Mouse (Mus musculus) CH12.LX (cell line): ENCODE measurements at regions not wholly inside any gene's neighbourhood (a gene's known extent, or its start where the extent isn't known, plus 50 kb on each side); places are given as distances from the start of the nearest gene placed in this dataset.

Source experiments
- CTCF ChIP-seq, 2 experiments: IDR thresholded peaks in 1 of 2; conservative IDR thresholded peaks in 1 of 2; 2 replicates each; pipeline ENCODE4 v1.5.1; 2011 to 2012; ENCODE audit warnings: low read depth in 2 of 2, low read length in 2 of 2, improper control_type of control experiment in 1 of 2, inconsistent platforms in 1 of 2, mild to moderate bottlenecking in 1 of 2, moderate library complexity in 1 of 2
- E2F4 ChIP-seq: IDR thresholded peaks from 2 replicates; pipeline ENCODE4 v1.6.1; 2011; ENCODE audit warnings: low read depth, low read length, improper control_type of control experiment; ENCODE audit not compliant: insufficient replicate concordance
- EP300 ChIP-seq: IDR thresholded peaks from 2 replicates; pipeline ENCODE4 v1.6.1; 2011; ENCODE audit warnings: low read length, improper control_type of control experiment
- HCFC1 ChIP-seq: IDR thresholded peaks from 2 replicates; pipeline ENCODE4 v1.6.1; 2012; ENCODE audit warnings: low read depth, mild to moderate bottlenecking, inconsistent platforms, low read length, improper control_type of control experiment
- IRF4 ChIP-seq: IDR thresholded peaks from 2 replicates; pipeline ENCODE4 v1.6.1; 2014; ENCODE audit warnings: low read depth, mild to moderate bottlenecking, inconsistent platforms, low read length, improper control_type of control experiment
- MAX ChIP-seq: IDR thresholded peaks from 2 replicates; pipeline ENCODE4 v1.6.1; 2011; ENCODE audit warnings: low read length, improper control_type of control experiment
- MAZ ChIP-seq: IDR thresholded peaks from 2 replicates; pipeline ENCODE4 v1.6.1; 2012; ENCODE audit warnings: low read depth, mild to moderate bottlenecking, inconsistent platforms, low read length, improper control_type of control experiment, moderate library complexity
- NELFE ChIP-seq: IDR thresholded peaks from 2 replicates; pipeline ENCODE4 v1.6.1; 2011; ENCODE audit warnings: low read depth, low read length, improper control_type of control experiment
- POLR2A ChIP-seq: IDR thresholded peaks from 2 replicates; pipeline ENCODE4 v1.6.1; 2011; ENCODE audit warnings: low read depth, mild to moderate bottlenecking, improper control_type of control experiment, low read length
- TBP ChIP-seq: conservative IDR thresholded peaks from 2 replicates; pipeline ENCODE4 v1.6.1; 2011; ENCODE audit warnings: low read depth, low read length, improper control_type of control experiment
- USF1 ChIP-seq: IDR thresholded peaks from 2 replicates; pipeline ENCODE4 v1.6.1; 2014; ENCODE audit warnings: low read depth, mild to moderate bottlenecking, inconsistent platforms, low read length, improper control_type of control experiment
- USF2 ChIP-seq: conservative IDR thresholded peaks from 2 replicates; pipeline ENCODE4 v1.6.1; 2011; ENCODE audit warnings: low read depth, low read length, improper control_type of control experiment
- ZC3H11A ChIP-seq: IDR thresholded peaks from 2 replicates; pipeline ENCODE4 v1.6.1; 2012; ENCODE audit warnings: low read depth, mild to moderate bottlenecking, inconsistent platforms, low read length, improper control_type of control experiment
- ZMIZ1 ChIP-seq: IDR thresholded peaks from 2 replicates; pipeline ENCODE4 v1.6.1; 2012; ENCODE audit warnings: low read depth, mild to moderate bottlenecking, inconsistent platforms, low read length, improper control_type of control experiment

DNA sequence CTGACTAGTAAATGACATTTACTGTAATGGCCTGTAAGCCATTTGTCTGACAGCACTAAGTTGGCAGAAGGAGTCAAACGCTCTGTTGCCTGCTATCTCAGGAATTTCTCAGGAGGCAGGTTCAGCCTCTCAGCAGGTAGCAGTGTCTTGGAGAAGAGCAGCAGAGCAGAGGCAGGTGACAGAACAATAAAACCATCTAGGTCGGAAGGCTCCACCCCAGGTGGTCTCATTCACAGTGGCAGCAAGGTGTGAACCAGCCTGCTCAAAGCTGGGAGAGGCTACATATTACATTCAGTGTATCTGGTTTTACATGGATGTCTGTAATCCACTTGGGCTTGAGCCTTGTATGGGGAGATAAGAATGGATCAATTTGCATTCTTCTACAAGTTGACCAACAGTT is 194.9 kb upstream of the Dpp6 start:
- TF ChIP-seq CTCF (conservative IDR thresholded peaks at IDR 0.05 in 1 of 2, IDR thresholded peaks at IDR 0.05 in 1 of 2; ENCODE audit: low read depth in 2 of 2, low read length in 2 of 2): no peak
- no peak for TF ChIP-seq TBP
- TF ChIP-seq NELFE: no peak
- no peak for TF ChIP-seq POLR2A
- TF ChIP-seq MAZ: no peak
- TF ChIP-seq HCFC1: no peak
- no peak for TF ChIP-seq ZC3H11A
- no peak for TF ChIP-seq USF1
- no peak for TF ChIP-seq ZMIZ1
- TF ChIP-seq USF2: no peak
- no peak for TF ChIP-seq E2F4
- no peak for TF ChIP-seq MAX
- TF ChIP-seq IRF4: no peak
- TF ChIP-seq EP300: no peak
